ENCODE assay signal across 8 mouse cellular contexts in genomic region chr5:69591640-69592461, GRCm38 (mm10). TPM values are rescaled to one million over a fixed set of nuclear protein-coding genes. Genes with fewer than 3 reads are reported as not detected.
DNase-seq lines count a peak whose midpoint lies in the region; ATAC-seq and TF ChIP-seq lines count a peak whose summit lies in the region.

Gnpda2 (minus strand) TSS chr5:69592340.

- peaks cover 12% of the 10 kb centered on the region for H3K36me3 ChIP-seq in G1E (replicated peaks)
- H3K36me3 ChIP-seq in forebrain, postnatal 0 days (ENCODE audit: insufficient read depth), result peaks cover 4% of the 10 kb centered on the region; the same call in 1 of the 2 replicates
- H3K36me3 ChIP-seq in lung, embryonic 15.5 days, result no peaks in the 10 kb centered on the region

- peak within 1 kb of the TSS; percentile 74 for H3K4me2 ChIP-seq in forebrain, postnatal 0 days (ENCODE audit: low read depth)
- peak within 1 kb of the TSS; percentile 78 for H3K4me2 ChIP-seq in lung, embryonic 15.5 days

- peak within 1 kb of the TSS; percentile 77 for H3K9ac ChIP-seq in forebrain, postnatal 0 days
- peak within 1 kb of the TSS; percentile 82 for H3K9ac ChIP-seq in lung, embryonic 15.5 days

- H3K4me3 ChIP-seq in G1E (ENCODE audit: low read depth, low read length), result peak within 1 kb of the TSS; percentile 90
- H3K4me3 ChIP-seq in cerebellum, adult 2 months (replicated peaks; ENCODE audit: insufficient read depth, low read depth, low read length), result peak within 1 kb of the TSS; percentile 81
- peak within 1 kb of the TSS; percentile 66 for H3K4me3 ChIP-seq in forebrain, postnatal 0 days (ENCODE audit: low read depth, low read length)
- peak within 1 kb of the TSS; percentile 85 for H3K4me3 ChIP-seq in lung, embryonic 15.5 days

- WGBS in cerebellum, adult 2 months, result 3% methylated on average over 42 of the region's 42 CpGs
- WGBS in forebrain, postnatal 0 days, result 2% methylated on average over 42 of the region's 42 CpGs
- WGBS in lung, embryonic 15.5 days, result 3% methylated on average over 42 of the region's 42 CpGs

- peak; percentile 97 for ATAC-seq in G1E (ENCODE audit: extremely low read depth, insufficient number of reproducible peaks, low FRiP score, poor library complexity, severe bottlenecking)
- peak; percentile 97 for ATAC-seq in forebrain, postnatal 0 days
- peak; percentile 95 for ATAC-seq in lung, embryonic 15.5 days (ENCODE audit: borderline replicate concordance, extremely low read depth, low FRiP score, low TSS enrichment)

- H3K9me3 ChIP-seq in G1E (replicated peaks), result no peaks in the 10 kb centered on the region
- H3K9me3 ChIP-seq in forebrain, postnatal 0 days (ENCODE audit: low read length), result no peaks in the 10 kb centered on the region
- no peaks in the 10 kb centered on the region for H3K9me3 ChIP-seq in lung, embryonic 15.5 days

- H3K27me3 ChIP-seq in G1E (ENCODE audit: insufficient read depth, low read length), result no peaks in the 10 kb centered on the region
- H3K27me3 ChIP-seq in cerebellum, adult 2 months (ENCODE audit: control insufficient read depth, insufficient read depth, low read length), result no peaks in the 10 kb centered on the region
- H3K27me3 ChIP-seq in forebrain, postnatal 0 days (ENCODE audit: insufficient read depth, low read length), result no peaks in the 10 kb centered on the region
- no peaks in the 10 kb centered on the region for H3K27me3 ChIP-seq in lung, embryonic 15.5 days

- peak; percentile 82 for DNase-seq in G1E (ENCODE audit: low spot score)
- DNase-seq in cerebellum, adult 2 months, result peak; percentile 89 to 91
- peak; percentile 94 for DNase-seq in forebrain, postnatal 0 days
- peak; percentile 88 for DNase-seq in heart, postnatal 4 days
- peak; percentile 85 to 87 for DNase-seq in layer of hippocampus, adult 8-10 months (ENCODE audit: low spot score in 2 of 2)
- DNase-seq in ovary, adult 18-20 months (ENCODE audit: low spot score), result peak; percentile 73
- DNase-seq in thymus, postnatal 0 days (ENCODE audit: low spot score), result peak; percentile 90

- peaks cover 6% of the 10 kb centered on the region for H3K4me1 ChIP-seq in G1E (ENCODE audit: insufficient read depth, low read depth, low read length)
- no peaks in the 10 kb centered on the region for H3K4me1 ChIP-seq in cerebellum, adult 2 months (ENCODE audit: control insufficient read depth, insufficient read depth, low read length)
- peaks cover 5% of the 10 kb centered on the region for H3K4me1 ChIP-seq in forebrain, postnatal 0 days (ENCODE audit: insufficient read depth)
- H3K4me1 ChIP-seq in lung, embryonic 15.5 days, result peaks cover 6% of the 10 kb centered on the region; the same call in 1 of the 2 replicates

- TF ChIP-seq CTCF in G1E (IDR thresholded peaks at IDR 0.05; ENCODE audit: low read depth, low read length), result no peak
- peak; percentile 24; the same call in 1 of the 2 replicates for TF ChIP-seq CTCF in cerebellum, adult 2 months (IDR thresholded peaks at IDR 0.05; ENCODE audit: borderline replicate concordance, insufficient read depth, low read depth, low read length)
- peak; percentile 71 for TF ChIP-seq CTCF in forebrain, postnatal 0 days (IDR thresholded peaks at IDR 0.05; ENCODE audit: low read depth)

- peak within 1 kb of the TSS; percentile 15; the same call in 1 of the 2 replicates for H3K27ac ChIP-seq in cerebellum, adult 2 months (ENCODE audit: insufficient read depth, low read length)
- peak within 1 kb of the TSS; percentile 76 for H3K27ac ChIP-seq in forebrain, postnatal 0 days (ENCODE audit: low read depth, low read length)
- H3K27ac ChIP-seq in lung, embryonic 15.5 days, result peak within 1 kb of the TSS; percentile 75

- peak; percentile 60; the same call in 1 of the 2 replicates for TF ChIP-seq POLR2A in cerebellum, adult 2 months (IDR thresholded peaks at IDR 0.05; ENCODE audit: borderline replicate concordance, insufficient read depth, low read length)

RNA-seq across cellular contexts. Expression of gene Gnpda2, which starts in this region (rescaled TPM):
- total RNA-seq in G1E (2014; fragmentation: Nextera tagmentation), result 15.7 and 17.5 TPM in 2 replicates
- total RNA-seq in G1E (2017), result 29.0 and 30.2 TPM in 2 replicates
- 0.88 and 0.98 TPM in 2 replicates for polyA plus RNA-seq in G1E (2012)
- polyA plus RNA-seq in cerebellum, adult 2 months (2012; rRNA removed), result 28.4 and 32.7 TPM in 2 replicates
- total RNA-seq in forebrain, postnatal 0 days (2014; rRNA removed), result 22.4 and 24.3 TPM in 2 replicates
- 37.2 and 40.4 TPM in 2 replicates for polyA plus RNA-seq in forebrain, postnatal 0 days (2015; fragmentation: Nextera tagmentation; extraction: Ambion mirVana)
- total RNA-seq in heart, postnatal 4 days (2021), result 10 to 100 TPM; 14.1 to 15.9 TPM
- 10 to 100 TPM; 16.5 to 22.5 (median 18.6) TPM for total RNA-seq in layer of hippocampus, adult 8-10 months (2022)
- 40.8 and 41.2 TPM in 2 replicates for polyA plus RNA-seq in lung, embryonic 15.5 days (2015; fragmentation: Nextera tagmentation; extraction: Ambion mirVana)
- 75.9 and 84.8 TPM in 2 replicates for polyA plus RNA-seq in thymus, postnatal 0 days (2015; fragmentation: Nextera tagmentation; extraction: Ambion mirVana)

Comparison
In these comparisons a context has a peak if more than half of its experiments do, and no peak if none do; other contexts are left out.
1. Peak in every context shown above with its lines: DNase-seq, ATAC-seq, H3K4me3 ChIP-seq and H3K27ac ChIP-seq.
2. RNA of gene Gnpda2 (polyA plus RNA-seq): 75.9 to 84.8 TPM in thymus, postnatal 0 days, 40.8 to 41.2 TPM in lung, embryonic 15.5 days, 37.2 to 40.4 TPM in forebrain, postnatal 0 days and 28.4 to 32.7 TPM in cerebellum, adult 2 months; 0.88 to 0.98 TPM in G1E; every median in the first group is over 10 times any median in the second.
3. H3K27ac ChIP-seq: peak in every context shown above with its lines; median percentile 76 in forebrain, postnatal 0 days; 75 in lung, embryonic 15.5 days; 15 in cerebellum, adult 2 months.